Mouse (Mus musculus) liver, postnatal 0 days (tissue): ENCODE data around the gene Ehhadh.

Experiments used
- CTCF ChIP-seq: sonication (generic); IDR thresholded peaks from 2 replicates; pipeline ENCODE4 v1.5.1; 2016; ENCODE audit warnings: antibody characterized with exemption, low read depth
- EP300 ChIP-seq: IDR thresholded peaks from 2 replicates; pipeline ENCODE4 v1.6.1; 2016; ENCODE audit warnings: antibody characterized with exemption, low read depth, mild to moderate bottlenecking

DNA sequence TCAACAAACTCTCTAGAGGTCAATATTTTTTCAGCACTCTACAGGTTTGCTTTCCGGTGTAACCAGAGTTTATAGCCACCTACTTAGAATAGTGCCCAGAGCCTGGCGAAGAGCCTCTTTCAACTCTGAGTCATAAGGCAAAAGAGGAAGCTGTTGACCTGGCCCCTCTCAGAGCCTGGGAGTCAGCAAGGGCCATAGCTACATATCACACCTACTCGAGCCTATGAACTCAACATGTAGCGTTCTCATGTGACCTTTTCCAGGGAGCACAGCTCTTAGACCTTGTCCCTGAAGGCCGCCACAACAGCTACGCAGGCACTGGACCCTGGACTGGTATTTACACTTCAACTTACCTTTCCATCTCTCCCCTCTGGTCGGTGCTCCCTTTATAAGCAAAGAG lies 67.8 kb downstream of the Ehhadh start:
- no peak for TF ChIP-seq CTCF
- no peak for TF ChIP-seq EP300
